Mouse (Mus musculus) CH12.LX (cell line): ENCODE measurements at regions not wholly inside any gene's neighbourhood (a gene's known extent, or its start where the extent isn't known, plus 50 kb on each side); places are given as distances from the start of the nearest gene placed in this dataset.

Experiments
- CHD2 ChIP-seq: IDR thresholded peaks from 2 replicates; pipeline ENCODE4 v1.6.1; 2011; ENCODE audit warnings: low read length, improper control_type of control experiment
- EP300 ChIP-seq: IDR thresholded peaks from 2 replicates; pipeline ENCODE4 v1.6.1; 2011; ENCODE audit warnings: low read length, improper control_type of control experiment
- ZKSCAN1 ChIP-seq: IDR thresholded peaks from 2 replicates; pipeline ENCODE4 v1.6.1; 2012; ENCODE audit warnings: low read depth, inconsistent platforms, low read length, improper control_type of control experiment, borderline replicate concordance

DNA sequence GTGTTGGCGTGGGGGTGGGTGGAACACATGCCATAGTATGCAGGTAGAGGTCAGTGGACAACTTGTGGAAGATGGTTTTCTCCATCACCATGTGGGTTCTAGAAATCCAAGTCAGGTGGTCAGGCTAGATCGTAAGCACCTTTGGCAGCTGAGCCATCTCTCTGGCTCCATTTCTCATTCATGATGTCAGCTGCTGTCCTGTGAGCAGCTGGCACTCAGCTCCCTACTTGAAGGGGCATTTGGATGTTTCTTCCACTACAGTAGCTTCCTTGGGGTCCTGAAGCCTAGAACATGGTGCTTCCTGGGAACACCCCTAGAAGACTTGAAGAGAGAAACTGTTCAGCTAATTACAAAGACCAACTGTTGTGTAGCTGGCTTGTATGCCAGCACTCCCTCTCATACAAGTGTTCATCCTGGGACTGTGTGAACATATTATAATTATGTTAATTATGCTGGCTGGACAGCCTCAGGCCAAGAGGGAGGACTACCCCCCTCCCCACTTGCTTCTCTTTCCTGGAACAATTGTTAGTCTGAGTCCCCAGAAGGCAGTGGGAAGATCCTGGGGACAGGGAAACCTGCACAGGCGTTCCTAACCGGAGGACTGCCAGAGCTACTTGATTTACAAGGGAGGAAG is 160.4 kb downstream of the C1d start:
- no peak for TF ChIP-seq EP300
- TF ChIP-seq CHD2: no peak
- no peak for TF ChIP-seq ZKSCAN1
